Mouse (Mus musculus): ENCODE data around the gene Rapgef3. TPM values are rescaled to one million over a fixed set of nuclear protein-coding genes. Genes with fewer than 3 reads are reported as not detected.

Gene Rapgef3
- polyA plus RNA-seq, 1 experiment from 2014 or later = 1.9 TPM

DNA sequence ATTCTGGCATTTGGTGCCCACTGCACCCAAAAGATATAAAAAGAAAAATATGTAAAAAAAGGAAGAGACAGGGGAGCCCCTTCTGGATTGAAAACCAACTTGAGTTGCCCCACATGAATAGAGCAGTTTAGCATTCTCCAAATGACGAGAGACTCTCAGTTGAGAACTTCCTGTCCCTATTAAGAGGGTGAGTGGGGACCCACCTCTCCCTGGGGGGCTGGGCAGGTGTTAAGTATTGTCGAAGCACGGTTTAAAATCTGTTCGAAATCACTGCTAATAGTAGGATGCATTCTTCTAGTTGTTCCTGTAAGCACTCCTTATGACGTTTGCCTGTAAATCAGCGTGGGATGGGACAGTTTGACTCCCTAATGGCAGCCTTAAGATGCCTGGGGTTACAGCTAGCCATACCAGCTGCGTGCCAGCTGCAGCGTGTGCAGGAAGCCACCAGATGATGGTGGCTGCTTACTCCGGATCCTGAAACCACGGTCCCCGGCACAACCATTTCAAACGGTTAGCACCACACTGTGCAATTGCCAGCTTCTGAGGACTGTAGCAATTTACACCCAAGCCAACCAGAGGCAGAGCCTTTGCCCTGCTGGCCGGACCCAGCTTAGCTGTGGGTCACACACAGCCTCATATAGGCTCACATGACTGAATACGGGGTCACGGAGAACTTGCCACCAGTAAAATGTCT is 46.6 kb downstream of the Rapgef3 start:
- Histone ChIP-seq H3K4me2 (ENCODE audit: low read depth, low read length) (no peak overlapping the region), H3K36me3 (replicated peaks; ENCODE audit: insufficient read depth, low read length) (no peaks in the 10 kb centered on the region), H3K27me3 (ENCODE audit: insufficient read depth, low read length) (no peaks in the 10 kb centered on the region), H3K9me3 (ENCODE audit: low read length) (no peaks in the 10 kb centered on the region), H3K4me1 (ENCODE audit: insufficient read depth) (no peaks in the 10 kb centered on the region), H3K9ac (replicated peaks) (no peak overlapping the region), H3K27ac (ENCODE audit: low read depth) (peak overlapping the region; percentile 70), H3K4me3 (ENCODE audit: low read depth, low read length) (no peak overlapping the region)
- ATAC-seq (peak; percentile 50), DNase-seq (peak; percentile 34)
- TF ChIP-seq CTCF (IDR thresholded peaks at IDR 0.05; ENCODE audit: low read depth) (no peak), EP300 (IDR thresholded peaks at IDR 0.05; ENCODE audit: low read depth) (no peak)
- WGBS (ENCODE audit: insufficient replicate concordance) = 49% methylated on average over 15 of the region's 15 CpGs

DNA sequence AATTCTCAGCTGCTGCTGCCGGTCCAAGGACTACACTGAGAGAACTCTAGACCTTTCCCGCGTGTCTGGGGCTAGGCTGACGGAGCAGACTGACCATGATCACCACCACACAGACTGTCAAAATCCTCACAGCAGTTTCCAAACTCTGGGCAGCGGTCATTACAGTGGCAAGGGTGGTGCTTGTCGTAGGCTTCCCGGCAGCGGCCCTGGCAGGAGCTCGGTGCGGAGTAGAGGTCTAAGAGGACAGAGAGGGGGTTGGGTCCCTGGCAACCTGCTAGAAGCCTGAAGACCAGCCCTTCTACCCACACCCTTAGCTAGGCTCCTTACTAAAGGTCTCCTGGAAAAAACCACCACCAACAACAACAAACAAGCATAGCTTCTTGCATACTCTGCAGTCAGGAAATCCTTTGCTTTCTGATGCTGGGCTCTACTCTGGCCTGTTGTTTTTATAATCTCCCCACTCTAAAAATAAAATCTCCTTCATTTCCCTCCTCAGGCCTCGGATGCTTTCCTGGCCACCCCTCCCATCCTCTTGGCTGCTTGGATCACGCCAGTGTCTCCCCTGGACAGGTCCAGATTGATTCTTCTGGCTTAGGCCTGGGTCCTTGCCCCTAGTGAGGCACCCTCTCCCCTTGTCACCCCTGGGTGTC is 47.6 kb downstream of the Rapgef3 start:
- ATAC-seq (no peak), DNase-seq (no peak)
- no peak overlapping the region for H3K4me3 ChIP-seq (ENCODE audit: low read depth, low read length)
- no peak overlapping the region for H3K4me2 ChIP-seq (ENCODE audit: low read depth, low read length)
- no peak for TF ChIP-seq EP300 (IDR thresholded peaks at IDR 0.05; ENCODE audit: low read depth)
- no peak for TF ChIP-seq CTCF (IDR thresholded peaks at IDR 0.05; ENCODE audit: low read depth)
- peak overlapping the region; percentile 70 for H3K27ac ChIP-seq (ENCODE audit: low read depth)
- no peaks in the 10 kb centered on the region for H3K36me3 ChIP-seq (replicated peaks; ENCODE audit: insufficient read depth, low read length)
- 73% methylated on average over 12 of the region's 12 CpGs for WGBS (ENCODE audit: insufficient replicate concordance)
- no peaks in the 10 kb centered on the region for H3K4me1 ChIP-seq (ENCODE audit: insufficient read depth)
- H3K9me3 ChIP-seq (ENCODE audit: low read length) = no peaks in the 10 kb centered on the region
- H3K9ac ChIP-seq (replicated peaks) = no peak overlapping the region
- H3K27me3 ChIP-seq (ENCODE audit: insufficient read depth, low read length) = no peaks in the 10 kb centered on the region

DNA sequence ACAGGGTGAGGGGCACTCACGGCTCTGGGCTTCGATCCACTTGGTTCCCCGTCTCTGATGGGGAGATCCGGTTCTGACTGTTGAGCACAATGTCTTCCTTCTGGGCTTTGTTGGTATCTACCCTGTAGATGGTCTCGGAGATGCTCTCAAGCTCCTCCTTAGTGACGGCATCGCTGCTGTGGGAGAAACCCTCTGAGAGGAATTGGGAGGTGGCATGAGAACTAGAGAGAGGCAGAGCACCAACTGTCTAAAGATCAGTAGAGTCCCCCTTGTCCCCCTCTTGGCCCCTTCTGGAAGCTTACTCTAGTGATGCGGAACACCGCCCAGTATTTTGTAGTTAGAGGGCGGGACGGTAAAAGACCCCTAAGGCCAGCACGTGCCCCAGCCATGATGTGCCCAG is 48.3 kb downstream of the Rapgef3 start:
- no peak overlapping the region for H3K4me3 ChIP-seq (ENCODE audit: low read depth, low read length)
- DNase-seq (no peak), ATAC-seq (no peak)
- H3K36me3 ChIP-seq (replicated peaks; ENCODE audit: insufficient read depth, low read length) = no peaks in the 10 kb centered on the region
- H3K27ac ChIP-seq (ENCODE audit: low read depth) = peak overlapping the region; percentile 70; the same call in 1 of the 2 replicates
- H3K9ac ChIP-seq (replicated peaks) = no peak overlapping the region
- WGBS (ENCODE audit: insufficient replicate concordance) = 85% methylated on average over 12 of the region's 12 CpGs
- TF ChIP-seq CTCF (IDR thresholded peaks at IDR 0.05; ENCODE audit: low read depth) (no peak), EP300 (IDR thresholded peaks at IDR 0.05; ENCODE audit: low read depth) (no peak)
- H3K9me3 ChIP-seq (ENCODE audit: low read length) = no peaks in the 10 kb centered on the region
- no peaks in the 10 kb centered on the region for H3K4me1 ChIP-seq (ENCODE audit: insufficient read depth)
- H3K4me2 ChIP-seq (ENCODE audit: low read depth, low read length) = no peak overlapping the region
- no peaks in the 10 kb centered on the region for H3K27me3 ChIP-seq (ENCODE audit: insufficient read depth, low read length)

DNA sequence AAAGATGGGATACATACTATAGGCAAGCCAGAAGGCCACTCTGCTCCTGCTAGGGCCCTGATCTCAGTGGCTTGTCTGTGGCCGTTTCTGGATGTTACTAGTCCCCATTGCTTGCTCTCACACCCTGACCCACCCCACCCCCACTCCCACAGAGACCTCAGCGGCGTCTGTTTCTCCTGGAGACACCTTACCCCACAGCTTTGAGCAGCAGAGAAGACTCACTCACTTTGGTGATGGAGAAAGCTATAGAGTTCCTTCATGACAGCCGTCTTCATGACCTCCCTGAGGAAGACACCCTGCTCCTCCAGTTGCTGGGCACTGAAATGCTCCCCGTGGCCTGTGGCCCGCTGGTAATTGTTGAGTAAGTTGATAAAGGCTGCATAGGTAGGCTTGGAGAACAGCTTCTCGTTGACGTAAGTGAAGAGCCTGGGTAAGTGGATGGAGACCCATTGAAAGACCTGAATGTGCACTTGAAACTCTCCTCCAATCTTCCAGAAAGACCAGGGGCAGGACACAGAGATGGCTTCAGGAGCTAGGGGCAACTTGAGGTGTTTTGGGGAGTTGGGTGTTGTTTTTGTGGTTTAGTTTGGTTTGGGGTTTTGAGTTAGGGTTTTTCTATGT is 49.1 kb downstream of the Rapgef3 start:
- Histone ChIP-seq H3K27me3 (ENCODE audit: insufficient read depth, low read length) (no peaks in the 10 kb centered on the region), H3K27ac (ENCODE audit: low read depth) (no peak overlapping the region), H3K4me1 (ENCODE audit: insufficient read depth) (no peaks in the 10 kb centered on the region), H3K9me3 (ENCODE audit: low read length) (no peaks in the 10 kb centered on the region), H3K4me2 (ENCODE audit: low read depth, low read length) (no peak overlapping the region), H3K36me3 (replicated peaks; ENCODE audit: insufficient read depth, low read length) (no peaks in the 10 kb centered on the region), H3K4me3 (ENCODE audit: low read depth, low read length) (no peak overlapping the region), H3K9ac (replicated peaks) (no peak overlapping the region)
- no peak for ATAC-seq
- no peak for DNase-seq
- WGBS (ENCODE audit: insufficient replicate concordance) = 81% methylated on average over 8 of the region's 8 CpGs
- TF ChIP-seq CTCF (IDR thresholded peaks at IDR 0.05; ENCODE audit: low read depth) (no peak), EP300 (IDR thresholded peaks at IDR 0.05; ENCODE audit: low read depth) (no peak)

DNA sequence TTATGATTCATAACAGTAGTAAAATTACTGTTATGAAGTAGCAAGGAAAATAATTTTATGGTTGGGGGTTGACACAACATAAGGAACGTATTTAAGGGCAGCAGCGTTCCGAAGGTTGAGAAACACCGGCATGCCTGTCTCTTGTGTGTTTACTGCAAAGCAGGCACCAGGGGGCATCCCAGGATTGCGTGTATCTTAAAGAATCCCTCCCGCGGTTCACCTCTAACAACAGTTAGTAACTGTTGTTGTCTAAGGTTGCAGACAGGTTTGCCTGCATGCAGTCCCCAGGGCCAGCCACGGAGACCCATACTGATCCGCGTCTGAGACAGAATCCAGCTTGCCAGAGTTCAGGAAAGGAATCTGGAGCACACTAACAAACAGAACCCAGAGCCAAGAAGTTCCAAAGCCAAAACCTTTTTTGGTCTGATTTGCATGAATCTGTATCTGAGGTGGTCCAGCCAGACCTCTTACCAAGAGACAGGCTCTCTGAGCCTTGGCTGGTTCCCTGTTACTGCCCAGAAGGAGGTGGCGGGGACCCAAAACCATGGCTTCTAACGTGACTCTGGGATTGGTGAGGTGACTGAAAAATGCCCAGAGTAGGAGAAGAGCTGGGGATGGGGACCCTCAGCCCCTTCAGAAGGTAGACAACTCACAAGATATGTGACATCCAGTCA is 49.8 kb downstream of the Rapgef3 start:
- Histone ChIP-seq H3K4me1 (ENCODE audit: insufficient read depth) (no peaks in the 10 kb centered on the region), H3K9me3 (ENCODE audit: low read length) (no peaks in the 10 kb centered on the region), H3K4me2 (ENCODE audit: low read depth, low read length) (no peak overlapping the region), H3K36me3 (replicated peaks; ENCODE audit: insufficient read depth, low read length) (no peaks in the 10 kb centered on the region), H3K27me3 (ENCODE audit: insufficient read depth, low read length) (no peaks in the 10 kb centered on the region), H3K9ac (replicated peaks) (no peak overlapping the region), H3K4me3 (ENCODE audit: low read depth, low read length) (no peak overlapping the region), H3K27ac (ENCODE audit: low read depth) (no peak overlapping the region)
- DNase-seq = peak; percentile 77
- peak; percentile 64 for ATAC-seq
- TF ChIP-seq CTCF (IDR thresholded peaks at IDR 0.05; ENCODE audit: low read depth) (peak; percentile 89), EP300 (IDR thresholded peaks at IDR 0.05; ENCODE audit: low read depth) (no peak)
- 20% methylated on average over 12 of the region's 12 CpGs for WGBS (ENCODE audit: insufficient replicate concordance)

DNA sequence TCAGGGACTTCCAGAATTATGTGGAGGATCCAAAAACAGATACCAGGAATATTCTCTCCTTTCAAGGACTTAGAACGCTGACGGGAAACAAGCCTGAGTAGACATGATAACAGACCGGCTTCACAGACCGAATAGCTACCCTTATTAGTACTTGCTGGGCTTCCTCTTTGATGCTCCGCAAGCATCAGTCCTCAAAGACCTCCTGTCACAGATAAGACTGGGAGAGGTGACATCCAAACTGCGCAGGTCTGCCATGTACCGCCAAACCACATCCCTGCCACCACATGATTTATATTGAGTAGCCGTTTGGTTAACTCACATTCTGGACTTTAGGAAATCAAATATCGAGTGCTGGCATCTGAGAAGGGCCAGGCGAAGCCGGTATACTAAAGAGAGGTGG is 51.0 kb downstream of the Rapgef3 start:
- H3K4me3 ChIP-seq (ENCODE audit: low read depth, low read length) = no peak overlapping the region
- H3K36me3 ChIP-seq (replicated peaks; ENCODE audit: insufficient read depth, low read length) = no peaks in the 10 kb centered on the region
- TF ChIP-seq EP300 (IDR thresholded peaks at IDR 0.05; ENCODE audit: low read depth) = no peak
- TF ChIP-seq CTCF (IDR thresholded peaks at IDR 0.05; ENCODE audit: low read depth) = no peak
- ATAC-seq (no peak), DNase-seq (no peak)
- WGBS (ENCODE audit: insufficient replicate concordance) = 71% methylated on average over 11 of the region's 11 CpGs
- H3K27ac ChIP-seq (ENCODE audit: low read depth) = no peak overlapping the region
- no peaks in the 10 kb centered on the region for H3K27me3 ChIP-seq (ENCODE audit: insufficient read depth, low read length)
- no peaks in the 10 kb centered on the region for H3K4me1 ChIP-seq (ENCODE audit: insufficient read depth)
- H3K4me2 ChIP-seq (ENCODE audit: low read depth, low read length) = no peak overlapping the region
- H3K9ac ChIP-seq (replicated peaks) = no peak overlapping the region
- no peaks in the 10 kb centered on the region for H3K9me3 ChIP-seq (ENCODE audit: low read length)
